Mouse (Mus musculus): ENCODE measurements around the gene Mt1. TPM values are rescaled to one million over a fixed set of nuclear protein-coding genes. Genes with fewer than 3 reads are reported as not detected.
"Not testable (repeated sequence)": the region's sequence is repeated elsewhere in the genome, so short reads cannot be mapped to it uniquely, and the experiment has no call there.

The Mt1 gene
- 100 to 1,000 TPM; 104 to 394 TPM for total RNA-seq (2021)

GRCm38 (mm10) chr8:94178857-94179712, at the start of gene Mt1:
Gene Mt1 (plus strand): TSS chr8:94179082.
- DNase-seq, result peak; percentile 93 to 94
- intact Hi-C loops (cut with DNase I), result no loop called here

DNA sequence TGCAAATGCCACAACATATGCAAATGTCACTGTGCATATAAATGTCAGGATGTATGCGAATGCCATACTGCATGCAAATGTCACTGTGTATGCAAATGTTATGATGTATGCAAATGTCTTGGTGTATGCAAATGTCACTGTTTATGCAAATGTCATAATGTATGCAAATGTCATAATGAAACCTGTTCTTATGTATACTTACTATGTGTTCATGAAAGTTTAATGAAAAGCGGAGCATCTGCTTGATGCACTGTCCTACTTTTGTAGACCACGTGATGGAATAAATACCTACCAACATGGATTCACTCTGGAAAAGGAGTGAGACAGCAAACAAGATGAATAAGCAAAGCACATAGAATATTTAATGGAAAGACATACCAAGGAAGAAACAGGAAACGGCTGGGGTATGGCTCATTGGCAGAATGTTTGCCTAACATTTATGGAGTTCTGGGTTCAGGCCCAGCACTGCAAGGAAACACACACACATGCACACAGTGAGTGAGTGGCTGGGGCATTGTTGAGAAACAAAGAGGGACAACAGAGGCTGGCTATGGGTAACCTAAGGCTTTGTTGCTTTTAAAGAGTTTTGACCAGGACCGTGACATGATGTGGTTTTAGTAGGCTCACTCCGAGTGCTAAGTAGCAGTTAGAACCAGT, 49.6 kb upstream of the Mt1 start:
- no peak for DNase-seq
- intact Hi-C loops (cut with DNase I), result no loop called here

GRCm38 (mm10) chr8:94130126-94130525, 48.8 kb upstream of the Mt1 start:
- no peak for DNase-seq
- intact Hi-C loops (cut with DNase I), result no loop called here

DNA sequence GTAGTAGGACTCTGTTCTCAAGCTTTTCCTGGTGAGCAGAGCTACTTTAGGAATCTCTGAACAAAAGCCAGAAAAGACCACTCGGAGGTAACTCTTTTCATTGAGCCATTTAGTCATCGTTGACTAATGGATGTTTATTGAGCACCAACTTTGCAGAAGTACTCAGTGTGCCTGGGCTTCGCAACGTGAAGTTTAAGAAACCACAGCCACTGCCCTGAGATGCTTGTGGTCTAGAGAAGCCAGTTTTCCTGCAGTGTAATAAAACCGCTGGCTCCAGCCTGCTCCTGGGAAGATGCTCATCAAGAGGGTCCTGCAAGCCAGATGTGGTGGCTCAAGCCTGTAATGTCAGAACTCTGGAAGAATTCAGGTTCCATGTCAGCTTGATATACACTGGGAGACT, 46.8 kb upstream of the Mt1 start:
- no peak for DNase-seq
- intact Hi-C loops (cut with DNase I), result no loop called here

DNA sequence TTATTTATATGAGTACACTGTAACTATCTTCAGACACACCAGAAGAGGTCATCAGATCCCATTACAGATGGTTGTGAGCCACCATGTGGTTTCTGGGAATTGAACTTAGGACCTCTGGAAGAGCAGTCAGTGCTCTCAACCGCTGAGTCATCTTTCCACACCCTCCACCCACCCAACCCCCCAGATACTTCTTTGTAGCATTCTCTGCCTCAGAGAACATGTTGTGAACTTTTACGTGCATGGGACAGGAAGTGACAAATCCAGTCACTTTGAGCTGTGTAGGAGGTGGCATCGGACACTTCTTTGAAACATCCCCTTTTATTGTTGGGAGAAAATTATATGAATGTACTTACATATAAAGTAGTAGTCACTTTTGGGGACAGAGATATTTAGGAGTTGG, 44.3 kb upstream of the Mt1 start:
- peak in 1 of 2 experiments; percentile 10 for DNase-seq
- intact Hi-C loops (cut with DNase I), result not testable (repeated sequence)

DNA sequence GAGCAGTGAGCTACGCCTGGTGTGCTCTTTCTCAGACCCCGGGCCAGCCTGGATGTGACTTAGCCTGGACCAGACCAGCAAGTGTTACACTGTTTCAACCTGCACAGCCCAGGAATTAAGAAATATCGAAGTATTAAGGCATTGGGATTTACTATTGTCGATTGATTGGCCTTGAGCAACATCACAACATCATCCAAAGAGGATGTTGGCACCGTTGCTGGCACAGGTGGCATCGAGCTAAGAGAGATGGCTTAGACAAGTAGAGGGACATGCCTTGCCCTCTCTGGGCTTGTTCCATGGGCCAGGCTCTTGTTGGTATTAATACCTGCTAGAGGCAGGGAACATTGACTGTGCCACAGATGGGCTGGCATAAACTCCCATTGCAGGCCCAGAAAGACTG, 43.3 kb upstream of the Mt1 start:
- intact Hi-C loops (cut with DNase I), result no loop called here

GRCm38 (mm10) chr8:94136192-94136591, 42.7 kb upstream of the Mt1 start:
- DNase-seq, result no peak
- intact Hi-C loops (cut with DNase I), result no loop called here

More for the DNA sequence above, 43.3 kb upstream of the Mt1 start:
- no peak for DNase-seq

GRCm38 (mm10) chr8:94136933-94137332, 41.9 kb upstream of the Mt1 start, which contains the start of gene Mt4:
Gene Mt4 (plus strand): TSS chr8:94137197.
- DNase-seq, result no peak
- intact Hi-C loops (cut with DNase I), result no loop called here

DNA sequence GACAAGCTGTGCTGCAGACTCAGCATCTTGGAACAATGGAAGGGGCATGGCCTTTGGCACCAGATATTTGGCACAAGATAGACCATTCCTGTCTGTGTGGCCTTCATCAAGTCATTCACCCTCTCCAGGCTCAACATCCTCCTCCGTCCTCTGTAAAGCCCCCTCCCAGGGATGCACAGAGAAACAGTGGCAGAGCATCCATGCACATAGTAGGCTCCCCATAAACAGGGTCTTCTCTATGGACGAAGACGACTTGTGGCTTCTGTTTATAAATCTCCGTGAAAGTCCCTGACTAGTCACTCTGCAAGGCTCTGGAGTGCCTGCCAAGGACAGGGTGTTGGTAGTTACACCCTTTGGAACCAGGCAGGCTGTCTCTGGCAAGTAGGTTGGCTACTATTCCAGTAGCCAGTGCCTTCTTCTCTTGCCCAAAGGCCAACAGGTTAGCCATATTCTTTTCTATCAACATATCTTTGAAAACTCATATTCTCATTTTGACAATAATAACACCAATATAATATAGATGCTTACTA, 38.6 kb upstream of the Mt1 start:
- DNase-seq, result no peak
- intact Hi-C loops (cut with DNase I), result no loop called here

DNA sequence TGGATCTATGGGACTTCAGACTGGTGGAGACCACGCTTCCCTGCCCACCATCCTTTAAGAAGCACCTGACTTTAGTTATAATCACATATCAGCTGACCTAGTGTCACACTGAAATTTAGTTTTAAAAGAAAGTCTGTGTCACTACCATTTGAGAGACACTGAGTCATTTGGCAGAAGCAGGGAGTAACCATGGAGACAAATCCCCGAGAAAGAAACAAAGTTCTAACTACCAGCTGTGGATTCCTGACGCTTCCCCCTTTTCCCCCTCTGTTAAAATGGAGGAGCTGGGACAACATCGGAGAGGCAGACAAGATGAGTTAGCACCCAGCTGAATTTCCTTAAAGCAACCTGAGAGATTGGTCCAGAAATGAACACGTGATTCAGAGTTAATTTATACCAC, 30.6 kb upstream of the Mt1 start:
- no peak for DNase-seq
- intact Hi-C loops (cut with DNase I), result no loop called here

DNA sequence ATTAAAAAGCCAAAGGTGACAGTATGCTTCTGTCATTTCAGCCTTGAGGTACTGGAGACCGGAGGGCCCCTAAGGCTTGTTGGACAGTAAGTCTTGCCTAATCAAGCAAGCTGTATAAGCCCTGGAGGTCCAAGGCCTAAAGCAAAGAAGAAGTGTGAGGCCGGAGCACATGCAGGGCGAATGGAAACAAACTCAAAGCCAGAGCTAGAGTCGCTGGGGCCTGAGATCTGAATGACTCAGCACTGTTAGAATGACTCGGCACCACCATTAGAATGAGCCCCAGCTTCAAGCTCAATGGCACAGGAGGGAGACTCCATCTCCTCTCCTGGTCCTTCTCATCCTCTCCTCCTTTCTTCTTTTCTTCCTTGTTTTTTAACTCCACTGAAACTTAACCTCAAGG, 28.0 kb upstream of the Mt1 start:
- DNase-seq, result no peak
- intact Hi-C loops (cut with DNase I), result no loop called here

GRCm38 (mm10) chr8:94152513-94153300, 26.2 kb upstream of the Mt1 start, which contains the start of gene Mt3:
Gene Mt3 (plus strand): TSS chr8:94152607.
- intact Hi-C loops (cut with DNase I), result no loop called here
- peak; percentile 55 to 63 for DNase-seq

GRCm38 (mm10) chr8:94153451-94153850, 25.4 kb upstream of the Mt1 start:
- DNase-seq, result no peak
- intact Hi-C loops (cut with DNase I), result no loop called here

GRCm38 (mm10) chr8:94154537-94154936, 24.3 kb upstream of the Mt1 start:
- DNase-seq, result no peak
- intact Hi-C loops (cut with DNase I), result no loop called here

DNA sequence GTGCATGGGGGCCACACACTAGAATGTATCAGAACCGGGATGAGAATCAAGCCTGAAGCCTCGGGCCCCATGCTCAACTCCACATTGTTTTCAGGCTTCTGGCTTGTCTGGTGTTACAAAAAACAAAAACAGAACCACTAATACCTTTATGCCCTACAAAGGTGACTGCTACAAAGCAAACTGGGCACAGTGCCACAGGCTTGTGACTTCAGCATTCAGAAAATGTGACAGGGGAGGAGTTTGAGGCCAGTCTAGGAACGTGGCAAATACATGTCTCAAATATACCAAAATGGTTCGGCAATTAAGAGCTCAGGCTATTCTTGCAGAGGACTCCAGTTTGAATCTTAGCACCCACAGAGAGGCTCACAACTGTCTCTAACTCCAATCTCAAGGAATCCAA, 22.8 kb upstream of the Mt1 start:
- DNase-seq, result peak; percentile 37 to 45
- intact Hi-C loops (cut with DNase I), result no loop called here

- DNase-seq; intact Hi-C loops (cut with DNase I): not testable (repeated sequence)
Measured at GRCm38 (mm10) chr8:94165772-94166171, 13.1 kb upstream of the Mt1 start.

DNA sequence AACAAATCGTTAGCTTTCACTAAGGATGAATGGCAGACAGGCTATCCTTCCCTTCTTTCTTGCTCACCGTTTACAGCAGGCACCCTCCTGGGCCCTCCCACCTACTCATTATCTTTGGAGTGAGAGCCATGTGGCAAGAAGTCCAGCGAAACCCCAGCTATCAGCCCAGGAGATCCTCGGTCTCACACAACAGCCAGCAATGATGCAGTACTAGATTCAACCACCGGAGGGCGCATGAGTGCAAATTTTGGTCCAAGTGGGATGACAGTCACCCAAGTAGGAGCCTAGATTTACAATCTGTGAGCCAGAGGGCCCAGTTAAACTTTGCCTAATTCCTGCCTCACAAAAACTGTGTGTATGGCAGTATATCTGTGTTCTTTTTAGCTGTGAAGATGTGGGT, 11.6 kb upstream of the Mt1 start:
- DNase-seq, result peak; percentile 91 to 95
- intact Hi-C loops (cut with DNase I), result loop anchor here (1.0 kb wide), 2 partner anchors 19 to 32 kb away; no protein-coding TSS in a partner anchor

DNA sequence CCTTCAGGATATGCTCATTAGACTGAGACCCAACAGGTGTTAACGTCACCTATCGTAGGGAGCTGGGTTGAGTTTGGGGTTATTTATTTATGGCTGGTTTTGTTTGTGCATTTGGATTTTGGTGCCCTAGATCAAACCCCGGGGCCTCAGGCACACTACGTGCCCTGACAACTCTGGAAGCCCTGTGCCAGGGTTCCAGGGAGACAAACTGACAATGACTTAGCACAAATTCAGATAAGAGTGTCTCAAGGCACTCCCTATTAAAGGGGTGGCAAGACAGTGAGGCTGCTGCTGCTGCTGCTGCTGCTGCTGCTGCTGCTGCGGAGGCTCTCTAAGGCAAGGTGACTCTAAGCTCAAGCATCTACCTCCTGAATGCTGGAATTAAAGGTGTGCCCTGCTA, 9.3 kb upstream of the Mt1 start:
- intact Hi-C loops (cut with DNase I), result no loop called here
- no peak for DNase-seq

DNA sequence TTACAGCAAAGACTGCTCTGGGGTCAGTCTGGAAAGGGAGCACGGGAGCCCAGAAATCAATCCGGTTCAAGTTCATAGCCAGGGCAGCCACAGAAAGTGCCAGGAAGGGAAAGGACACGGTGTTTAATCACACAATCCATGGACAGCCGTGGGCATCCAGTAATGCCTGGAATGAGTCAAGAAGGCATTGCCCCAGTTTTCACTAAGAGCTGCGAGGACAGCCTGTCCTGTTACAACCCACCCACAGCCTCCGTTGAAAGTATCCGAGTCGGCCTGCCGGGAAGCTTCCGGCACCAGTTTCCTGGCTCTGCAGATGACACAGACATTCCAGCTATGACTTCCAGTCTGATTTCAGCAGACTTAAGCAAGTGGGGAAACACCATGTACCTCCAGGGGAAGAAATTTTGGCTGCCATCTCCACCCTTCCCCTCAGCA, 7.5 kb upstream of the Mt1 start:
- intact Hi-C loops (cut with DNase I), result no loop called here
- DNase-seq, result peak; percentile 46 to 51

DNA sequence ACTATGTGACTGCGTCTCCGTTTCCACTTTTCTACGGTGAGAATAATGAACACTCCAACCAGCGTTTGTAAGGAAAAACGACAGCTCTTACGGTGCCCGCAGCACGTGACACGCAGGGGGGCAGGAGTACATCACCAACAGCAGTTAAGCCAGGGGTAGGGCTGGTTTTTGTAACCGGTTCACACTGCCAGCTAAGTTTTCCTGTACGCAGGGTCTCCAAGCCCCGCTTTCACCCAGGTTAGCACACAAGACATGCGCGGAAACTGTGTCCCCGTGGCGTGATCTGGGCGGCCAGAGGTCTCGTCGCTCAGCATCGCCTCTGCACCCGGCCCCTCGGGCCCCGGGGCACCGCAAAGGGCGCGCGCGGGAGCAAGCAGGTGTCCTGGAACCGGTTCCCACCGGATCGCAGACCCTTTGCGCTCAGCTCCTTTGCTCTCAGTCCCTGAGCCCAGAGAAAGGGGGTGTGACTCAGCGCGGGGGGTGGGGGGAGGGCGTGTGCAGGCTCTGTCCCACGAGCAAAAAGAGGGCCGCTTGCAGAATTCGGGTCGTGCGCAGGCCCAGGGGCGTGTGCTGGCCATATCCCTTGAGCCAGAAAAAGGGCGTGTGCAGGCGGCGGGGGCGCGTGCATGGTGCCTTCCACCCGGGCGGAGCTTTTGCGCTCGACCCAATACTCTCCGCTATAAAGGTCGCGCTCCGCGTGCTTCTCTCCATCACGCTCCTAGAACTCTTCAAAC, 6.6 kb upstream of the Mt1 start, which contains the start of gene Mt2:
Mt2 (plus strand) TSS at position 590 of the 734 bp plus-strand sequence.
- DNase-seq, result peak; percentile 73 to 81
- intact Hi-C loops (cut with DNase I), result no loop called here

All from heart, postnatal 10 days (tissue).